Mouse (Mus musculus): Measurements from ENCODE around the gene Cfap97d1.

The Cfap97d1 gene

DNA sequence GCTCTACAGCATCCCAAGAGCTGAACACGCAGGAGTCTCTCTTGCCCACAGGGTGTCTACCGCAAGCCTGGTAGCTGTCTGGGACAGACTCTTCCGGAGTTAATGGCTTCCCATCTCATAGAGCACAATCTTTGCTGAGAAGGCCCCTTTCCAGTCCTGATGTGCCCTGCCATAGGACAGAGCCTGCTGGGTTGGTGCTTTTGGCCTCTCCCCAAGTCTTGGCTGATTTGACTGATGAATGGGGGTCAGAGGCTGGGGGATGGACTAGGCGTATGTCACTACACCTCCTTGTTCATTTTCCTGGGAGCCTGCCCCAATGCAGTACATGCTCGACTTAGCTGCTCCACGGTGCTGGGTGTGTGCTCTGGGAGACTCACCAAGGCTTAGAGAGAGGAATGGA lies 53.7 kb downstream of the Cfap97d1 start:
- no peak for DNase-seq (ENCODE audit: low spot score)

- no peak for DNase-seq (ENCODE audit: low spot score)
Measured at GRCm38 (mm10) chr11:102039487-102040137, 55.5 kb downstream of the Cfap97d1 start.

GRCm38 (mm10) chr11:102040138-102040524 lies 56.1 kb downstream of the Cfap97d1 start:
- DNase-seq (ENCODE audit: low spot score), result peak; percentile 80

DNA sequence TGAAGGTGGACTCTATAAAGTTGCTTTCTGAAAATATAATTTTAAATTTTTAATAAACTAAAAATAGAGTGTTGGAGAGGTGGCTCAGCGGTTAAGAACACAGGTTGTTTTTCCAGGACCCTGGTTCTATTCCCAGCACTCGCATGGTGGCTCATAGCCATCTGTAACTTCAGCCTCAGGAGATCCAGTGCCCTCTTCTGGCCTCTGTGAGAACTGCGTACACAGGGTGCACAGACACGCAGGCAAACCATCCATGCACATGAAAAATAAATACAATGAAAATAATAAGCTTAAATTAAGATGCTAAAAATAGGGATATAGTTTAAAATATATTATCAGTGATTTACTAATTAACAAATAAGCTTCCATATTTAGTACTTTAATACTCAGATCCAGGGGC lies 56.6 kb downstream of the Cfap97d1 start:
- DNase-seq (ENCODE audit: low spot score), result no peak

- DNase-seq (ENCODE audit: low spot score), result no peak
Measured at GRCm38 (mm10) chr11:102041350-102041949, 57.4 kb downstream of the Cfap97d1 start, which contains the start of gene Cd300lg. TSS of gene Cd300lg (plus strand) at chr11:102041509.

Measured in ovary, adult 18-20 months (tissue).